Mouse (Mus musculus) cerebellum, postnatal 14 days (tissue): ENCODE measurements around the gene Nat8f2.
"Not testable (repeated sequence)": the region's sequence is repeated elsewhere in the genome, so short reads cannot be mapped to it uniquely, and the experiment has no call there.

Source experiments
- DNase-seq, 2 experiments: peaks; one replicate each; pipeline ENCODE4 v3.0.0; 2021; ENCODE audit warnings: mixed read lengths in 2 of 2

Nat8f2 gene

GRCm38 (mm10) chr6:85869006-85869405 lies at the start of gene Nat8f2:
TSS of gene Nat8f2 (minus strand) at chr6:85869158.
- DNase-seq, result not testable (repeated sequence)

DNA sequence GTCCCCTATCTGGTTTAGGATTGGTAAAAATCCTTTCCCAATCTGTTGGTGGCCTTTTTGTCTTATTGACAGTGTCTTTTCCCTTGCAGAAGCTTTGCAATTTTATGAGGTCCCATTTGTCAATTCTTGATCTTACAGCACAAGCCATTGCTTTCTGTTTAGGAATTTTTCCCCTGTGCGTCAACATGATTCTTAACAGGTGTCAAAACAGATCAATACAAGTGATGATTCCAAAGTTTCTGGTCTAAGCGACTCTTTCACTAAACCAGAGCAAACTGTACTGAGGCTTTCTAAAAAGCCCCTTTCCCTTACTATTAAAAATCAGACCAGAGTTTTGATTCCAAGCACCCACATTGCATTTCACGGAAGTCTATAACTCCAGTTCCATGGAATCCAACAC lies 49.4 kb upstream of the Nat8f2 start:
- DNase-seq, result not testable (repeated sequence)

GRCm38 (mm10) chr6:85916596-85916995 lies 47.6 kb upstream of the Nat8f2 start:
- no peak for DNase-seq

DNA sequence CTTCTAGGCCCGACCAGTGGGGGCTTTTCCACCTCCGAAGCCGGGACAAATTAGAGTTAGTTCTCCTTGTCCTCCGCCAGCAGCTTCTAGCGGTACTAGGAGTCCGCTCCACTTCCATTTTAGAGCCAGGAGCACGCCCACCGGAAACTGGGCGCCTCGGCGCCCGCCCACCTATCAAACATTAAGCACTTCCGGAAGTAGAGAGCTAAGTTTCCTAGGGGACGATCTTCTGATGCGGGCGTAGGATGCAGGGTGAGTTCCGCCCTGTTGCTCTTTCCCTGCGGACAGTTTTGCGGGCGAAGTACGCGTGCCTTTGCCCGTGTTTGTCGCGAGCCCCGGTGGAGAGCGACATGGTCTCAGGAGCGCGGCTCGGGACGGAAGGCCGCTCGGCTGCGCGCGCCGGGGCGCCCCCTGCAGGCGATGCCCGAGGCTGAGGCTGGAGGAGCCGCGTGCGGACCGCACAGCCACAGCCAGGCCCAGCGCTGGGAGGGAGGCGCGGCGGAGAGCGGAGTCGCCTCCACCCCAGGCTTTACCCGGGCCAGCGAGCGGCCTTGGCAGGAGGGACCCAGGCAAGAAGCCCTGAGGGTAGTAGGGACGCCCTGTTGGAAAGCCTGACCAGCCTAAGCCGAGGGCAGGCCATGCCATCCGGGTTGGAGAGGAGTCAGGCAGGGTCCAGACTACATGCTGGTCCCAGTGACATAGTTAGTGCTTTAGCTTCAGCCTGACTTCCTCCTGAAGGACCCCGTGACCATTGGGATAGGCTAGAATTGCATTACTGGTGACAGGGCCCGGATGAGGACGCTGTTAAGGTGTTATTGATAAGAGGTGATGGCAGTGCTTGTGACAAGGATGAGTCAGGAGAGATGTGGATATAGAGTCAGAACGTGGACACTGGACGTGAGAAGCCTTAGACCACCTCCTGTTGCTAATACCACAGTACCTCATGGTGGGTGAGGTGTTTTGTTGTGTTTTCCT lies 46.9 kb upstream of the Nat8f2 start, which contains the start of gene Nat8f1:
Gene Nat8f1 (minus strand): TSS at position 149 of the 975 bp plus-strand sequence.
- peak; percentile 84 to 89 for DNase-seq

DNA sequence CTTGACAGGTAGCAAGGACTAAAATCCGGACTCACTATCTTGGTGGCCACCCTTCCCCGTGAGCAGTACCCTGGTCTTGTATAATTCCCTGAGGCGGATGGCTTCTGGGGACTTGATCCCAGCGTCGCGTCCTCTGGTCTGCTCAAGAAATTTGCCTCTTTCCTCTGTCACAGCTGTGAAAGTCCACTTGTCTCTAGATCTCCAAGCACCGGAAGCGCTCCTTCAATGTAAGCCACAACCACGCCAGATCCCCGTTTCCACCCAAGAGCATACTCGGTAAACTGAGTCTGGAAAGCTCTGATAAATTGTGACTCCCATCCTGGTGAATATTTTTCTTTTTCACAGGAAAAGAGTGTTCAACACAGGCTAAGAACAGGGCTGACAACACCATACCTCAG lies 46.2 kb upstream of the Nat8f2 start:
- DNase-seq, result no peak

- DNase-seq, result no peak
These were observed 42.6 kb upstream of the Nat8f2 start, which contains the start of gene Tprkb for GRCm38 (mm10) chr6:85911587-85911986. TSS of gene Tprkb (plus strand) at chr6:85911865.

DNA sequence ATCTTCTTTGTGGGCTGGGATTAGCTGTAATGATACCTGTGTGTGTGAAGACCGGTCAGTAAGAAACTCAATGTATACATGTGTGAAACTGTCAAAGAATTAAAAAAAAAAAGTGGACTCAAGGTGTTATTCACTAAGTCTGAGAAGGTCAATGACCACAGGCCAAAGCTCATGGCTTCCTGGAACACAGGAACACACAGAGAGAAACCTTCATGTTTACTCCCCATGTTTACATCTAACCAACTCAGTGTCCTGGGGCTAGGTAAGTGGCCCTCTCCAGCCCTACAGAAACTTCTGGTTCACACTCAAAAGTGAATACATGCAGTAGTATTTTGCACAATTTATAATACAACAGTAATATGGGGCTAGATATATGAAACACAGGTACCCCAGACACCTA lies 40.7 kb upstream of the Nat8f2 start:
- no peak for DNase-seq

DNA sequence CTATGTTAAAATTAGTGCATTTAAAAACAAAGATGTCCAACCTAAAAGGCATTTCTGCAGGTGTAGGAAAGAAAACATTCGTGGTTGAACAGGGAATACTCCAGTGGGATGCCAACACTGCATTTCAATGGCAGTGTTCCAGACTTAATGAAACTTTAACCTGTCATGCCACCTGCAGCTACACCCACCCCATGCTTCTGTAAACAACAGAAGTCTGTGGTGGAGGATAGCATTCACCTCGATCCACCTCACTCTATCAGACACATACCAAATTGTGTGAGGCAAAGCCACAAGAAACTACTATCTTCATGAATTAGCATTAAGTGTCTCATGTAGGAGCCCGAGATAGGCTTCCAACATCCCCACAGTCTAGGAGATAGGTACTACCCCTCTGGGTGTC lies 39.4 kb upstream of the Nat8f2 start:
- no peak for DNase-seq

DNA sequence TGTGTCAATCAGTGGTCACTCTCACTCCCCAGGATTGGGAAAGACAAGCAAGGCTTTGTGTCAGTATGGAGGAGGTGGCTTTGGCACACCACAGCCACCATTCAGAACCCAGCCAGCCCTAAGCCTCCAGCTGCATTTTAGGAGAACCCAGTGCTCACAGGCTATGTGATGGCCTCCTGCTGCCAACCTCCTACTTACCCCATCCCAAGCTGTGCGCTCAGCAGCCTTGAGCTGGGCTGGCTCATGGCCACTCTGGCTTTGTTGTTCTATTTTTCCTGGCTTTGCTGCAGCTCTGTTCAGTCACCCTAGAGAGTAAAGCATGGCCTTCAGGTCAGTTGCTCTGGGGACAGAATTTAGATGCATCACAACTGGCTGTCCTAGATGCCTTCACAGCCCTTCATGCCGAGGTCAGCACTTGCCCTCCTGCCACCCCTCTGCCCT lies 38.0 kb upstream of the Nat8f2 start:
- DNase-seq, result peak; percentile 12 to 23

GRCm38 (mm10) chr6:85904642-85905061 lies 35.7 kb upstream of the Nat8f2 start, which contains the start of gene Nat8f4:
TSS of gene Nat8f4 (minus strand) at chr6:85904884.
- DNase-seq, result peak; percentile 90

DNA sequence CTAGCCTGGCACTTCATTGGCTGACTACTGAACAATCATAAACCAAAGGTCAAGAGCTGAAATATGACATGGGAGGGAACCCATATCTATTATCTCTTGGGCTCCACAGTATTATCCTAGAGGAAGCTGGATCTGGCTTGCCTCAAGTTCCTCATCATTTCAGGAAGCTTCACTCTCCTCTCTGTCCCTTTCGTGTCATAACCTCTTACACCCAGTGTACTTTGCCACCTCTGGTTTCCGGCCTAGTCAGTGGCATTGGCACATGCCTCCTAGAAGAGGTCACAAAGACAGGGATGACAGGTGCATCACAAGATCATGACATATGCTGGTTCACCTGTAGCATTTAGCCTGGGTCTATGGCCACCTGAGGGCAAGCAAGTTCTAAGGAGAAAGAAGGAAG lies 33.3 kb upstream of the Nat8f2 start:
- DNase-seq, result no peak

DNA sequence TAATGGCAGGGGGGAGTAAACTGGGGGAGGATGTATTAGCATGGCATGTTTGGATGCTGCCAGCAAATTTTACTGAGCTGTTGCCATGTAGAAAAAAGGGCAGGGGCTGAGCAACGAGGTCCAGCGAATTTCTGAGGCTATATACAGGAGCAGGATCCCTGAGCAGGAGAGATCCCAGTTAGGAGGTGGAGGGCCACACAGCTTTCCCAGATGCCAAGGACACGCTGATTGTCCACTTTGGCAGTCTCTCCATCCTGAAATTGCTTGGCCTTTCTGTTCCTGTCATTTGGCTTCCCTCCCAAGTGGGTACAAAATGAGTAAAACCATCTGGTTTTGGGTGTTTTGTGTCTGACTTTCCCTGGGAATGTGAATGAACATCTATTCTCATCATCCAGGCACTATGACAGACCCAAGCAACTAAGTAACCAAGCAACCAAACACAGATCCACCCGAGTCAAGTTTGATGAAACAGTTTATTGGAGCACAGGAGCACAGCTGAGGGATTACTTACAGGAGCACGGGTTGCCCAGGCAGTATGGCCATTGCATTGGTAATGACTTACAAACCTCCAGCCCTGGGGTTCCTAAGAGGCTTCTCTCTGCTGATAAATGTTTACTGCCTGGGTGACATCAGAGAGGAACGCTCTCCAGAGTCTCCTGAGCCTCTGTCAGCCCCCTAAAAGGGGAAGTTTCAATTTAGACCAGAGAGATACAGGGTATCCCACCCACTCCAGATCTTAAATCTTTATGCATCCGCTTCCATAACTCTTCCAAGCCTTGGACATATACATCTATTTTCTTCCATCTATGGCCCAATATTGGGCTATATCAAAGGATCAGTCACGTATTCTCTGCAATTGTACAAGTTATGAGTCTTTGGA lies 29.9 kb upstream of the Nat8f2 start:
- not testable (repeated sequence) for DNase-seq

DNA sequence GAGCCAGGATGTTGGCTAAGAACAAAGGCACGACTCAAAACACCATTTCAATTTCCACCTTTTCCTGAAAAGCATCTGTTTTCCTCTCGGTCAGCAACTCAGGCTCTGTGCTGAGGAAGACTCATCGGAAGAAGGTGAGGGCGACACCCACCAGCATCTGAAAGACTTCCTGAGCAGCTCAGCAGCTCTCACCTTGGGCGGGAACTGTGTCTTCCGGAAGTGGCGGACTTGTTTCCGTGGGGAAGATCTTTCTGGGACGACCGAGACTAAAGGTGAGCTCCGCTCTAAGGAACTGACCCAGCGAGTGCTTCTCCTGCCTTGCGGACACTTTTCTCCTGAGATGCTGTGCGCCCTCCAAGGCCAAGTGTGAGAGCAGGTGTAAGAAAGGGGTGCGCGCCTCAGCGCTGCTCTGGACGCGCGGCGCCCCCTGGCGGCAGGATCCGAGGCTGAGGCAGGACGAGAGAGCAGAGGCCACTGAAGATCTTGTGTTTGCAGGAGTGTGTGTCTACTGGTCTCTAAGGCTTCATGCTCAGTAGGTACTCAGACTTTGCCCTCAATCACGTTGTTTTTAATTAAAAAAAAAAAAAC lies 26.2 kb upstream of the Nat8f2 start:
- peak; percentile 35 to 54 for DNase-seq

- DNase-seq, result no peak
These were observed 20.0 kb upstream of the Nat8f2 start for GRCm38 (mm10) chr6:85888961-85889360.

DNA sequence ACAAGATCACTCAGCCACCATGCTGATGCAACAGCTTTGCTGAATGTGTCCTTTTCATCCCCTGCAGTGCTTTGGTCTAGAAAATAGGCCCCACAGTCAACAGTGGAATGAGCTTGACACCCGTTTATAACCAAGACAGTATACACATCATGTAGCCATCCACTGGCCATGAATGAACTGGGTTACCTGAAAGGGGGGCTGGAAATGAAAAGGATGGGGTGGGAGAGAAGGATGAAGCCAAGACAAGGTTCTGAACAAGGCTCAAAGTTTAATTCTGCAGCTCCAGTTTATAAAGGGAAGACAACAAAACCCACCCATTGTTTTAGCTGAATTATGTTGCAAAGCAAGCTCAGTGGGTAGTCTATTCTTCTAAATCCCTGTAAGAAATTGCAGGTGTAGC lies 15.4 kb upstream of the Nat8f2 start:
- no peak for DNase-seq

DNA sequence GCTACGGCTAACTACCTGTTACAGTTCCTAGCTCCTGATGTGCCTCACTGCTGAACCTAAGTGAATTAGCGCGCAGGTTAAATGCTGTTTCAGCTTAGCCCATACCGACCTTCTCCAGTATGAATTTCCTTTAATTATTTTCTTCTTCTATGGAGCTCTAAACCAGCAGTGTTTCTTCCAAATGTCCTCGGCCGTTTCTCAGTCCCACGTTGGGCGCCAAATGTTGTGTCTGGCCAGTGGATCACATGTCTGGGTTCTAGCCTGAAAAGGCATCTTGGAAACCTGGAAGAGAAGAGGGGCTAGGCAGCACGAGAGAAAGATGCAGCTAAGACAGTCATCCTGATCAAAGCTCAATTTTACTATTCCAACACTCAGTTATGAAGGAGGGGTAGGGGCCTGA lies 14.3 kb upstream of the Nat8f2 start:
- DNase-seq, result not testable (repeated sequence)

DNA sequence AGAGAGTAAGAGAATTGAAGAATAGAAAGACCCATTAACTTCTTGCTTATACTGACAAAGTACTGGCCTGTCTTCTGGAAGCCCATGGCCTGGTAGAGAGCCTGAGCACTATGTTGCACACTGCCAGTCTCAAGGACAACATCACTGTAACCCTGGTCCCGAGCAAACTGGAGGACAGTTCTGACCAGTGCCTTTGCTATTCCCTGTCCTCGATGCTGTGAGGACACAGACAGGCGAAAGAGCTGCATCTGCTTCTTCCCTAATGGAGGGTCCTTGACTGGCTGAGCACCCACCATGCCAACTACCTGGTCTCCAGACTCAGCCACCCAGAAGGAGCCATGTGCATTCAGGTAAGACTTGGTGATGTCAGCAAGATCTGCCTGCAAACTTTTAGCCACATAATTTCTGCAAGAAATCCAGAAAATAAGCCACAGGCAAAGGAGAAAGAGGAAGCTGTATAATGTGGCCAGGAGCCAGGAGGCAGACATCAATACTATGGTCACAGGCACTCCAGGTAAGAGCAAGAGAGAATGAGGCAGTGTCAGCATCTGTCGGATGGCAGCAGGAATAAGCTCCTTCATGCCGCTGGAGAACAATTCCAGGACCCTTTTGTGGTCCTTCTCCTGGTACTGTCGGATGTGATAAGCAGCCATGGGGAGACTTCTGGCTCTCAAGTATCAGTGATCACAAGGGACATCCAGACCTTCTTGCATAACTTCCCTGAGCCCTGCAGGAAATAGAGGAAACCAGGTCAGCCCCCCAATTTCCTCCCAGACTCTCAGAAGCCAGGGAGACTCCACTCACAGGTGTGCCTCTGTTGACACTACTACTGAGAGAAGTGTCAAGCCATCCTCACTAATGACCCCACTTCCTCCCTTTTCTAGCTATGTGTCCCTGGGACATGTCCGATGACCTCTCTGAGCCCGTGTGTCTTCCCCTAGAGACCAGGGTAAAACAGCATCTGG lies 950 bp downstream of the Nat8f2 start:
- DNase-seq, result no peak

DNA sequence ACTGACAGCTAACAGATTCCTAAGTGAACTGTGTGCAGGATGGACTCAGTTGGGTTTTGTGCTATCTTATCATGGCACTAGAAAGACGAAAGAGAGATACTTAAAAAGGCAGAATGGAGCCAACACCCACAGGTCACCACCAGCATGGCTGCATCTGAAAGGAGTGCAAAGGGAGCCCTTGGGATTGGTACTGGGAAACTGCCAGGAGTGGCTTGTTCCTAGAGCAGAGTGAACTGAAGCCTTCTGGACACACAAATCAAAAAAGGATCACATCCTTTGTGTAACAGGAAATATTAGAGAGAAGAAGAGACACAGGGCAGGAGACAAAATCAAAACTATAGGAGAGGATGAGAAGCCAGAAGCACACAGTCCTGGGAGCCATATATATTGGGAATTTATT lies 2.0 kb downstream of the Nat8f2 start:
- DNase-seq, result not testable (repeated sequence)

DNA sequence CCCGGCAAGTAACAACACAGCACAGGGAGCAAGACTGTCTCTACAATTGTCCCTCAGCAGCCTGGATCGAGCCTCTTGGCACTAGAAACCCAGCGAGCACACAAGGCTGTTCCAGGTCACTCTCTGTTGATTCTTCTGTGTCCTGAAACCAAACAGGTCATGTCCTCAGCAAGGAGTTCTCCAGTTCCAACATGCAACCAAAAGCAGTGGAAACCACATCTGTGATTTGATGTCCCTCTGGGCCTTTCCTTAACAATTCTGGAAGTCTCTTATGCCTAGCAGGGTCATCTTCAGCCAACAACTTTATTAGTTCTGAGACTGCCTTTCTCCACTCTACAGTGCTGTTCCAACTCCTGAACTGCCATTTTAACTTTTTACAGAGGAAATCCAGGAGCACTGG lies 2.8 kb downstream of the Nat8f2 start:
- DNase-seq, result not testable (repeated sequence)

DNA sequence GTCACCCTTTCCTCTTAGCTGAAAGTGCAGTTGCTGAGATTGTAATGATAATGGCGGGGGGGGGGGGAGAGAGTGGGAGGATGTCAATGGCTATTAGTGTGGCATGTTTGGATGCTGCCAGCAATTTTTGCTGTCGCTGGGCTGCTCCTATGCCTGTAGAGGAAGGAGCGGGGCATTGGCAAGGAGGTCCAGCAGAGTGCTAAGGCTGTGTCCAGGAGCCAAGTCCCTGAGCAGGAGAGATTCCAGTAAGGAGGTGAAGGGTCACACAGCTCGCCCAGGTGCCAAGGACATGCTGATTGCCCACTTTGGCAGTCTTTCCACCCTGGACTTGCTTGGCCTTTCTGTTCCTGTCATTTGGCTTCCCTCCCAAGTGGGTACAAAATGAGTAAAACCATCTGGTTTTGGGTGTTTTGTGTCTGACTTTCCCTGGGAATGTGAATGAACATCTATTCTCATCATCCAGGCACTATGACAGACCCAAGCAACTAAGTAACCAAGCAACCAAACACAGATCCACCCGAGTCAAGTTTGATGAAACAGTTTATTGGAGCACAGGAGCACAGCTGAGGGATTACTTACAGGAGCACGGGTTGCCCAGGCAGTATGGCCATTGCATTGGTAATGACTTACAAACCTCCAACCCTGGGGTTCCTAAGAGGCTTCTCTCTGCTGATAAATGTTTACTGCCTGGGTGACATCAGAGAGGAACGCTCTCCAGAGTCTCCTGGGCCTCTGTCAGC lies 3.9 kb downstream of the Nat8f2 start:
- DNase-seq, result peak; percentile 27 to 42

DNA sequence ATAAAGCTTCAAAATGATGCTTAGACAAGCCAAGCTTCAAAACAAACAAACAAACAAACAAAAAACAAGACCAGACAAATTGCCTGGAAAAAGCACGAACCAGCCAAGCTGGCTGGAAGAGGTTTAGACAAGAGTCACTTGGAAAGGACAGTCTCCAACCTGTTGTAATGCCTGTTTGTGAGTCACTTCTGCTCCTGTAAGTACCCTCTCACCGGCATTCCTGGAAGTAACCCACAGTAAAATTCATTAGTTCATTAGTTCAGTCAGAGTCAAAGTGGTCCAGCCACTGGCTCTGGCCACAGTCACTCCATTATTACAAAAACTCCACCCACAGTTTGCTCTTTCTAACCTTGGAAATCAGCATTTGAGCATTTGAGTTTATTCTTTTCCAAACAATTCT lies 5.1 kb downstream of the Nat8f2 start:
- no peak for DNase-seq
